Mouse (Mus musculus): ENCODE measurements at regions not wholly inside any gene's neighbourhood (a gene's known extent, or its start where the extent isn't known, plus 50 kb on each side); places are given as distances from the start of the nearest gene placed in this dataset.
A peak's percentile ranks its signal among the peaks of the same experiment; 100 is the strongest.

GRCm38 (mm10) chr10:21490910-21491309 lies 102.0 kb upstream of the 1700020N01Rik start:
- no peak overlapping the region for H3K4me3 ChIP-seq (ENCODE audit: low read depth, low read length)
- no peak overlapping the region for H3K4me2 ChIP-seq (ENCODE audit: low read length)
- no peaks in the 10 kb centered on the region for H3K9me3 ChIP-seq (replicated peaks; ENCODE audit: control insufficient read depth, low read length, poor library complexity, severe bottlenecking)
- H3K9ac ChIP-seq (ENCODE audit: low read depth, low read length), result no peak overlapping the region
- peaks cover 1% of the 10 kb centered on the region for H3K4me1 ChIP-seq (ENCODE audit: control insufficient read depth, insufficient read depth, low read length)
- H3K27ac ChIP-seq (ENCODE audit: low read length), result no peak overlapping the region
- WGBS, result 70% methylated on average over 8 of the region's 8 CpGs
- H3K36me3 ChIP-seq (ENCODE audit: control insufficient read depth, insufficient read depth, low read length), result no peaks in the 10 kb centered on the region
- H3K27me3 ChIP-seq (ENCODE audit: control insufficient read depth, insufficient read depth, low read depth, low read length), result no peaks in the 10 kb centered on the region
- no peak for ATAC-seq

GRCm38 (mm10) chr10:21492254-21492894 lies 100.6 kb upstream of the 1700020N01Rik start:
- H3K9me3 ChIP-seq (replicated peaks; ENCODE audit: control insufficient read depth, low read length, poor library complexity, severe bottlenecking), result no peaks in the 10 kb centered on the region
- no peak for ATAC-seq
- no peak overlapping the region for H3K9ac ChIP-seq (ENCODE audit: low read depth, low read length)
- H3K4me2 ChIP-seq (ENCODE audit: low read length), result no peak overlapping the region
- no peaks in the 10 kb centered on the region for H3K27me3 ChIP-seq (ENCODE audit: control insufficient read depth, insufficient read depth, low read depth, low read length)
- H3K36me3 ChIP-seq (ENCODE audit: control insufficient read depth, insufficient read depth, low read length), result no peaks in the 10 kb centered on the region
- no peak overlapping the region for H3K27ac ChIP-seq (ENCODE audit: low read length)
- 40% methylated on average over 7 of the region's 7 CpGs for WGBS
- H3K4me1 ChIP-seq (ENCODE audit: control insufficient read depth, insufficient read depth, low read length), result no peaks in the 10 kb centered on the region
- no peak overlapping the region for H3K4me3 ChIP-seq (ENCODE audit: low read depth, low read length)

GRCm38 (mm10) chr10:21494536-21494935 lies 98.4 kb upstream of the 1700020N01Rik start:
- 30% methylated on average over 1 of the region's 1 CpGs for WGBS
- H3K4me1 ChIP-seq (ENCODE audit: control insufficient read depth, insufficient read depth, low read length), result no peaks in the 10 kb centered on the region
- no peak for ATAC-seq
- H3K4me3 ChIP-seq (ENCODE audit: low read depth, low read length), result no peak overlapping the region
- no peak overlapping the region for H3K27ac ChIP-seq (ENCODE audit: low read length)
- no peaks in the 10 kb centered on the region for H3K36me3 ChIP-seq (ENCODE audit: control insufficient read depth, insufficient read depth, low read length)
- H3K27me3 ChIP-seq (ENCODE audit: control insufficient read depth, insufficient read depth, low read depth, low read length), result no peaks in the 10 kb centered on the region
- no peak overlapping the region for H3K4me2 ChIP-seq (ENCODE audit: low read length)
- no peaks in the 10 kb centered on the region for H3K9me3 ChIP-seq (replicated peaks; ENCODE audit: control insufficient read depth, low read length, poor library complexity, severe bottlenecking)
- H3K9ac ChIP-seq (ENCODE audit: low read depth, low read length), result no peak overlapping the region

- no peak for ATAC-seq
- Histone ChIP-seq H3K36me3 (ENCODE audit: control insufficient read depth, insufficient read depth, low read length) (no peaks in the 10 kb centered on the region), H3K9me3 (replicated peaks; ENCODE audit: control insufficient read depth, low read length, poor library complexity, severe bottlenecking) (no peaks in the 10 kb centered on the region), H3K4me2 (ENCODE audit: low read length) (no peak overlapping the region), H3K4me3 (ENCODE audit: low read depth, low read length) (no peak overlapping the region), H3K27me3 (ENCODE audit: control insufficient read depth, insufficient read depth, low read depth, low read length) (no peaks in the 10 kb centered on the region), H3K9ac (ENCODE audit: low read depth, low read length) (no peak overlapping the region), H3K4me1 (ENCODE audit: control insufficient read depth, insufficient read depth, low read length) (no peaks in the 10 kb centered on the region), H3K27ac (ENCODE audit: low read length) (no peak overlapping the region)
- 89% methylated on average over 3 of the region's 3 CpGs for WGBS
These were observed 95.8 kb upstream of the 1700020N01Rik start for GRCm38 (mm10) chr10:21497110-21497509.

- Histone ChIP-seq H3K36me3 (ENCODE audit: control insufficient read depth, insufficient read depth, low read length) (no peaks in the 10 kb centered on the region), H3K27me3 (ENCODE audit: control insufficient read depth, insufficient read depth, low read depth, low read length) (no peaks in the 10 kb centered on the region), H3K4me3 (ENCODE audit: low read depth, low read length) (no peak overlapping the region), H3K4me1 (ENCODE audit: control insufficient read depth, insufficient read depth, low read length) (no peaks in the 10 kb centered on the region), H3K27ac (ENCODE audit: low read length) (no peak overlapping the region), H3K4me2 (ENCODE audit: low read length) (no peak overlapping the region), H3K9me3 (replicated peaks; ENCODE audit: control insufficient read depth, low read length, poor library complexity, severe bottlenecking) (no peaks in the 10 kb centered on the region), H3K9ac (ENCODE audit: low read depth, low read length) (no peak overlapping the region)
- 92% methylated on average over 4 of the region's 4 CpGs for WGBS
- no peak for ATAC-seq
These were observed 94.8 kb upstream of the 1700020N01Rik start for GRCm38 (mm10) chr10:21498143-21498542.

DNA sequence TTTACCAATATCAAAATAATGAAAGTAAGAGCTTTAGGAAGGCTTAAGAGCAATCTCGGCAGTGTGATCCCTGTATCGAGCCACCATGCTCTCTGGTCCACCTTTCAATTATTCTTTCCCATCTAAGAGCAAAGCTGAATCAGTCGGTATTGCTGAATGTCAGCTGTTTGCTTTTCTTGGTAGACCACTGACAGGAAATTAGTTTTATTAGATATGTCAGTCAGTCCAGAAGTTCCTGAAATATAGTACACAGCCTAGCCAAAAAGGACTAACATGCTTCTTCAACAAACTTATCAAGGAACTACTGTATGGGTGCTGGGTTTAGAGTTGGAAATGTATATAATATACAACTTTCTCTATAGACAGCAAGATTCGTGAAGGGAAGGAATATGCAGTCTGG lies 91.3 kb upstream of the 1700020N01Rik start:
- no peak for ATAC-seq
- WGBS, result 92% methylated on average over 4 of the region's 4 CpGs
- H3K4me2 ChIP-seq (ENCODE audit: low read length), result no peak overlapping the region
- H3K27ac ChIP-seq (ENCODE audit: low read length), result no peak overlapping the region
- H3K27me3 ChIP-seq (ENCODE audit: control insufficient read depth, insufficient read depth, low read depth, low read length), result no peaks in the 10 kb centered on the region
- no peak overlapping the region for H3K4me3 ChIP-seq (ENCODE audit: low read depth, low read length)
- H3K4me1 ChIP-seq (ENCODE audit: control insufficient read depth, insufficient read depth, low read length), result no peaks in the 10 kb centered on the region
- no peak overlapping the region for H3K9ac ChIP-seq (ENCODE audit: low read depth, low read length)
- no peaks in the 10 kb centered on the region; the same call in 1 of the 2 replicates for H3K9me3 ChIP-seq (replicated peaks; ENCODE audit: control insufficient read depth, low read length, poor library complexity, severe bottlenecking)
- H3K36me3 ChIP-seq (ENCODE audit: control insufficient read depth, insufficient read depth, low read length), result no peaks in the 10 kb centered on the region

- no peaks in the 10 kb centered on the region; the same call in 1 of the 2 replicates for H3K9me3 ChIP-seq (replicated peaks; ENCODE audit: control insufficient read depth, low read length, poor library complexity, severe bottlenecking)
- no peak overlapping the region for H3K4me3 ChIP-seq (ENCODE audit: low read depth, low read length)
- no peak overlapping the region for H3K9ac ChIP-seq (ENCODE audit: low read depth, low read length)
- H3K36me3 ChIP-seq (ENCODE audit: control insufficient read depth, insufficient read depth, low read length), result no peaks in the 10 kb centered on the region
- WGBS, result 76% methylated on average over 3 of the region's 3 CpGs
- no peak overlapping the region for H3K27ac ChIP-seq (ENCODE audit: low read length)
- no peak overlapping the region for H3K4me2 ChIP-seq (ENCODE audit: low read length)
- no peaks in the 10 kb centered on the region for H3K27me3 ChIP-seq (ENCODE audit: control insufficient read depth, insufficient read depth, low read depth, low read length)
- H3K4me1 ChIP-seq (ENCODE audit: control insufficient read depth, insufficient read depth, low read length), result no peaks in the 10 kb centered on the region
- 0 out of 2 replicates have a peak, but pooled peaks have one; percentile 28 for ATAC-seq
These were observed 88.5 kb upstream of the 1700020N01Rik start for GRCm38 (mm10) chr10:21504431-21504830.

GRCm38 (mm10) chr10:21511386-21511785 lies 81.6 kb upstream of the 1700020N01Rik start:
- H3K27me3 ChIP-seq (ENCODE audit: control insufficient read depth, insufficient read depth, low read depth, low read length), result no peaks in the 10 kb centered on the region
- H3K9ac ChIP-seq (ENCODE audit: low read depth, low read length), result no peak overlapping the region
- no peak for ATAC-seq
- no peak overlapping the region for H3K4me2 ChIP-seq (ENCODE audit: low read length)
- H3K4me1 ChIP-seq (ENCODE audit: control insufficient read depth, insufficient read depth, low read length), result no peaks in the 10 kb centered on the region
- H3K36me3 ChIP-seq (ENCODE audit: control insufficient read depth, insufficient read depth, low read length), result no peaks in the 10 kb centered on the region
- no peak overlapping the region for H3K27ac ChIP-seq (ENCODE audit: low read length)
- H3K4me3 ChIP-seq (ENCODE audit: low read depth, low read length), result no peak overlapping the region
- no peaks in the 10 kb centered on the region for H3K9me3 ChIP-seq (replicated peaks; ENCODE audit: control insufficient read depth, low read length, poor library complexity, severe bottlenecking)
- 59% methylated on average over 5 of the region's 5 CpGs for WGBS

DNA sequence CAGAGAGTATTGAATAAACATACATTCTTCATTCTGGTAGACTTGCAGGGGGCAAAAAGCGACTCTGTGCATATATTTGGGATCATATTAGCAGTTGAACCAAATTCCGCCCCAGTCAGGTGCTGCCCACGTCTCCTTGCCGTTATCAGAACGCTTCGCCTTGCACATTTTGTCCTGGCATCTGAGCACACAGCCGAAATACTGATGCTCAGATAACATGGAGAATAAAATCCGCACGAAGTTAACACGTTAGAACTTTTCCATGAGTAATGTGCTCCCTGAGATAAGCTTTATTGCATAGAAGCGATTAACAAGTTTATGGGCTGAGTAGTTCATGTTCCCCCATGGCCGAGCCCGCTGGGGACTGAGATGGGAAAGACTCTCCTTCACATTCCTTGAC lies 80.5 kb upstream of the 1700020N01Rik start:
- Histone ChIP-seq H3K4me1 (ENCODE audit: control insufficient read depth, insufficient read depth, low read length) (no peaks in the 10 kb centered on the region), H3K27me3 (ENCODE audit: control insufficient read depth, insufficient read depth, low read depth, low read length) (no peaks in the 10 kb centered on the region), H3K4me2 (ENCODE audit: low read length) (no peak overlapping the region), H3K27ac (ENCODE audit: low read length) (no peak overlapping the region), H3K4me3 (ENCODE audit: low read depth, low read length) (no peak overlapping the region), H3K9me3 (replicated peaks; ENCODE audit: control insufficient read depth, low read length, poor library complexity, severe bottlenecking) (no peaks in the 10 kb centered on the region), H3K36me3 (ENCODE audit: control insufficient read depth, insufficient read depth, low read length) (no peaks in the 10 kb centered on the region), H3K9ac (ENCODE audit: low read depth, low read length) (no peak overlapping the region)
- no peak for ATAC-seq
- 92% methylated on average over 13 of the region's 13 CpGs for WGBS
